Comparison of ENCODE assay signal across 21 mouse cellular contexts in genomic region chr9:109105648-109106047, GRCm38 (mm10). TPM values are rescaled to one million over a fixed set of nuclear protein-coding genes. Genes with fewer than 3 reads are reported as not detected.
DNase-seq lines count a peak whose midpoint lies in the region; ATAC-seq and TF ChIP-seq lines count a peak whose summit lies in the region.
"Had no signal": no experiment of that assay in that cellular context is flagged by ENCODE, and none has a peak within 500 bp of the region (broad histone marks: within the 10 kb centered on the region; RNA-seq: fewer than 3 reads in every experiment).

No protein-coding gene starts in this region.

- H3K4me3 ChIP-seq in gastrocnemius, adult 2 months, result no peak overlapping the region
- H3K4me3 ChIP-seq in intestine, embryonic 16.5 days (ENCODE audit: low read length), result no peak overlapping the region
- no peak overlapping the region for H3K4me3 ChIP-seq in intestine, postnatal 0 days (ENCODE audit: low read depth, low read length)
- H3K4me3 ChIP-seq in limb, embryonic 11.5 days (ENCODE audit: low read depth, low read length), result no peak overlapping the region
- H3K4me3 ChIP-seq in limb, embryonic 10.5 days, result no peak overlapping the region
- H3K4me3 ChIP-seq: embryonic facial prominence, embryonic 13.5 days; heart, adult 2 months; heart, embryonic 13.5 days; hindbrain, embryonic 12.5 days; limb, embryonic 12.5 days; liver, embryonic 15.5 days had no signal

- H3K27ac ChIP-seq in gastrocnemius, adult 2 months, result no peak overlapping the region
- H3K27ac ChIP-seq in intestine, embryonic 16.5 days (ENCODE audit: low read length), result no peak overlapping the region
- H3K27ac ChIP-seq in intestine, postnatal 0 days (ENCODE audit: low read depth, low read length), result no peak overlapping the region
- H3K27ac ChIP-seq in limb, embryonic 11.5 days (replicated peaks; ENCODE audit: low read depth, low read length), result no peak overlapping the region
- H3K27ac ChIP-seq in limb, embryonic 10.5 days, result no peak overlapping the region
- H3K27ac ChIP-seq: embryonic facial prominence, embryonic 13.5 days; heart, adult 2 months; hindbrain, embryonic 12.5 days; limb, embryonic 12.5 days; liver, embryonic 15.5 days had no signal

- H3K27me3 ChIP-seq in intestine, embryonic 16.5 days (replicated peaks; ENCODE audit: control insufficient read depth, insufficient read depth, low read length), result no peaks in the 10 kb centered on the region
- H3K27me3 ChIP-seq in intestine, postnatal 0 days (replicated peaks; ENCODE audit: control insufficient read depth, insufficient read depth, low read length), result no peaks in the 10 kb centered on the region
- H3K27me3 ChIP-seq in limb, embryonic 11.5 days (ENCODE audit: control insufficient read depth, insufficient read depth, low read length), result no peaks in the 10 kb centered on the region
- H3K27me3 ChIP-seq in limb, embryonic 10.5 days (ENCODE audit: low read depth, poor library complexity, severe bottlenecking), result 0 out of 2 replicates have a peak, but pooled peaks cover 5% of the 10 kb centered on the region
- H3K27me3 ChIP-seq: embryonic facial prominence, embryonic 13.5 days; heart, embryonic 13.5 days; hindbrain, embryonic 12.5 days; limb, embryonic 12.5 days; liver, embryonic 15.5 days had no signal

- H3K36me3 ChIP-seq in intestine, embryonic 16.5 days (ENCODE audit: control insufficient read depth, insufficient read depth, low read length), result peaks cover 11% of the 10 kb centered on the region
- H3K36me3 ChIP-seq in intestine, postnatal 0 days (ENCODE audit: control insufficient read depth, insufficient read depth), result peaks cover 29% of the 10 kb centered on the region; the same call in 1 of the 2 replicates
- H3K36me3 ChIP-seq in limb, embryonic 11.5 days (ENCODE audit: control insufficient read depth, insufficient read depth, low read length), result peaks cover 40% of the 10 kb centered on the region
- H3K36me3 ChIP-seq in limb, embryonic 10.5 days, result peaks cover 100% of the 10 kb centered on the region

- intact Hi-C loops in gastrocnemius, adult 2 months (cut with DNase I), result no loop called here

- peak; percentile 15 for DNase-seq in gastrocnemius, adult 2 months
- DNase-seq in gastrocnemius, postnatal 25 days, result no peak
- DNase-seq in limb, embryonic 11.5 days (ENCODE audit: low spot score), result no peak
- no peak for DNase-seq in limb, embryonic 10.5 days (ENCODE audit: low spot score)
- DNase-seq in right cerebral cortex, adult 18-20 months, result no peak
- DNase-seq: cerebellum, adult 18-20 months; gastrocnemius, postnatal 36 days; heart, adult 2 months; layer of hippocampus, adult 9-11 months; thymus, adult 2 months; thymus, postnatal 36 days had no signal

- 0 out of 2 replicates have a peak, but pooled peaks have one; percentile 14 for ATAC-seq in intestine, embryonic 16.5 days
- no peak for ATAC-seq in intestine, postnatal 0 days
- ATAC-seq in limb, embryonic 11.5 days (ENCODE audit: insufficient number of reproducible peaks, low FRiP score, low TSS enrichment, low read depth), result no peak
- ATAC-seq: CD4-positive, CD25-positive, alpha-beta regulatory T cell, adult 4 months; inflammation-experienced regulatory T-cells, adult 6 months had no signal

- WGBS in intestine, embryonic 16.5 days, result 87% methylated on average over 12 of the region's 12 CpGs
- 76% methylated on average over 12 of the region's 12 CpGs for WGBS in intestine, postnatal 0 days
- WGBS in limb, embryonic 11.5 days, result 92% methylated on average over 12 of the region's 12 CpGs
- 93% methylated on average over 12 of the region's 12 CpGs for WGBS in limb, embryonic 10.5 days

- H3K9ac ChIP-seq in intestine, embryonic 16.5 days (ENCODE audit: low read depth, low read length), result no peak overlapping the region
- no peak overlapping the region for H3K9ac ChIP-seq in intestine, postnatal 0 days (ENCODE audit: low read depth, low read length)
- peak overlapping the region; percentile 22; the same call in 1 of the 2 replicates for H3K9ac ChIP-seq in limb, embryonic 11.5 days (ENCODE audit: low read length)
- H3K9ac ChIP-seq: hindbrain, embryonic 12.5 days; limb, embryonic 12.5 days; liver, embryonic 15.5 days; lung, embryonic 14.5 days had no signal

- peaks cover 5% of the 10 kb centered on the region for H3K4me1 ChIP-seq in intestine, embryonic 16.5 days (ENCODE audit: control insufficient read depth, insufficient read depth, low read length)
- no peaks in the 10 kb centered on the region for H3K4me1 ChIP-seq in intestine, postnatal 0 days (replicated peaks; ENCODE audit: control insufficient read depth, insufficient read depth, low read length)
- H3K4me1 ChIP-seq in limb, embryonic 11.5 days (ENCODE audit: control insufficient read depth, insufficient read depth, low read length), result peaks cover 8% of the 10 kb centered on the region; the same call in 1 of the 2 replicates
- H3K4me1 ChIP-seq in limb, embryonic 10.5 days, result peaks cover 28% of the 10 kb centered on the region
- H3K4me1 ChIP-seq: hindbrain, embryonic 12.5 days; liver, embryonic 15.5 days had no signal

- TF ChIP-seq CTCF in gastrocnemius, adult 2 months (IDR thresholded peaks at IDR 0.05), result no peak
- no peak for TF ChIP-seq CTCF in intestine, postnatal 0 days (IDR thresholded peaks at IDR 0.05; ENCODE audit: low read depth)

- H3K9me3 ChIP-seq in intestine, embryonic 16.5 days (ENCODE audit: control insufficient read depth, low read length), result no peaks in the 10 kb centered on the region
- no peaks in the 10 kb centered on the region for H3K9me3 ChIP-seq in intestine, postnatal 0 days (ENCODE audit: control insufficient read depth)
- no peaks in the 10 kb centered on the region for H3K9me3 ChIP-seq in limb, embryonic 11.5 days (ENCODE audit: control insufficient read depth, low read length)
- no peaks in the 10 kb centered on the region for H3K9me3 ChIP-seq in limb, embryonic 10.5 days (replicated peaks)
- H3K9me3 ChIP-seq: embryonic facial prominence, embryonic 13.5 days; heart, embryonic 13.5 days; hindbrain, embryonic 12.5 days; limb, embryonic 12.5 days; liver, embryonic 15.5 days had no signal

- H3K4me2 ChIP-seq in intestine, embryonic 16.5 days (ENCODE audit: low read depth, low read length), result no peak overlapping the region
- no peak overlapping the region for H3K4me2 ChIP-seq in intestine, postnatal 0 days (replicated peaks; ENCODE audit: low read depth)
- H3K4me2 ChIP-seq in limb, embryonic 11.5 days (ENCODE audit: low read depth, severe bottlenecking), result no peak overlapping the region
- H3K4me2 ChIP-seq: embryonic facial prominence, embryonic 13.5 days; heart, embryonic 13.5 days; hindbrain, embryonic 12.5 days; limb, embryonic 12.5 days; liver, embryonic 15.5 days; lung, embryonic 14.5 days had no signal

RNA-seq across cellular contexts. Expression of gene Plxnb1, which starts 10.5 kb away (rescaled TPM):
- 1 to 10 TPM in 1 of 2 experiments, under 1 TPM in 1; 0.54 to 1.1 TPM for total RNA-seq in gastrocnemius, adult 2 months (2021)
- total RNA-seq in gastrocnemius, postnatal 25 days (2021), result 1 to 10 TPM; 1.0 to 1.7 TPM
- 4.7 and 5.2 TPM in 2 replicates for polyA plus RNA-seq in intestine, embryonic 16.5 days (2015; fragmentation: Nextera tagmentation; extraction: Ambion mirVana)
- polyA plus RNA-seq in intestine, postnatal 0 days (2015; fragmentation: Nextera tagmentation; extraction: Ambion mirVana), result 1.3 and 1.6 TPM in 2 replicates
- polyA plus RNA-seq in limb, embryonic 11.5 days (2014; fragmentation: Nextera tagmentation; extraction: Ambion mirVana), result 13.7 and 15.2 TPM in 2 replicates
- 18.6 and 23.7 TPM in 2 replicates for polyA plus RNA-seq in limb, embryonic 10.5 days (2016; fragmentation: Nextera tagmentation; extraction: Ambion mirVana)

RNA-seq across cellular contexts. Expression of gene Tma7, which starts 23.3 kb away (rescaled TPM):
- 100 to 1,000 TPM; 316 to 321 TPM for total RNA-seq in gastrocnemius, adult 2 months (2021)
- total RNA-seq in gastrocnemius, postnatal 25 days (2021), result 100 to 1,000 TPM; 238 to 253 TPM
- 597 and 612 TPM in 2 replicates for polyA plus RNA-seq in intestine, embryonic 16.5 days (2015; fragmentation: Nextera tagmentation; extraction: Ambion mirVana)
- 683 and 718 TPM in 2 replicates for polyA plus RNA-seq in intestine, postnatal 0 days (2015; fragmentation: Nextera tagmentation; extraction: Ambion mirVana)
- polyA plus RNA-seq in limb, embryonic 11.5 days (2014; fragmentation: Nextera tagmentation; extraction: Ambion mirVana), result 864 and 871 TPM in 2 replicates
- 805 and 864 TPM in 2 replicates for polyA plus RNA-seq in limb, embryonic 10.5 days (2016; fragmentation: Nextera tagmentation; extraction: Ambion mirVana)

RNA-seq across cellular contexts. Expression of gene Ccdc51, which starts 23.4 kb away (rescaled TPM):
- 1 to 10 TPM; 6.5 to 7.9 TPM for total RNA-seq in gastrocnemius, adult 2 months (2021)
- 1 to 10 TPM; 6.9 to 7.5 TPM for total RNA-seq in gastrocnemius, postnatal 25 days (2021)
- 20.0 and 20.2 TPM in 2 replicates for polyA plus RNA-seq in intestine, embryonic 16.5 days (2015; fragmentation: Nextera tagmentation; extraction: Ambion mirVana)
- 12.1 and 12.7 TPM in 2 replicates for polyA plus RNA-seq in intestine, postnatal 0 days (2015; fragmentation: Nextera tagmentation; extraction: Ambion mirVana)
- 13.9 and 14.9 TPM in 2 replicates for polyA plus RNA-seq in limb, embryonic 11.5 days (2014; fragmentation: Nextera tagmentation; extraction: Ambion mirVana)
- 13.6 and 14.1 TPM in 2 replicates for polyA plus RNA-seq in limb, embryonic 10.5 days (2016; fragmentation: Nextera tagmentation; extraction: Ambion mirVana)

RNA-seq across cellular contexts. Expression of gene Atrip, which starts 31.7 kb away (rescaled TPM):
- 1 to 10 TPM; 8.0 to 8.5 TPM for total RNA-seq in gastrocnemius, adult 2 months (2021)
- total RNA-seq in gastrocnemius, postnatal 25 days (2021), result 1 to 10 TPM; 7.9 to 8.4 TPM
- polyA plus RNA-seq in intestine, embryonic 16.5 days (2015; fragmentation: Nextera tagmentation; extraction: Ambion mirVana), result 18.4 and 21.5 TPM in 2 replicates
- 7.5 and 8.9 TPM in 2 replicates for polyA plus RNA-seq in intestine, postnatal 0 days (2015; fragmentation: Nextera tagmentation; extraction: Ambion mirVana)
- polyA plus RNA-seq in limb, embryonic 11.5 days (2014; fragmentation: Nextera tagmentation; extraction: Ambion mirVana), result 28.4 and 30.6 TPM in 2 replicates
- 35.3 and 36.8 TPM in 2 replicates for polyA plus RNA-seq in limb, embryonic 10.5 days (2016; fragmentation: Nextera tagmentation; extraction: Ambion mirVana)

RNA-seq across cellular contexts. Expression of gene Trex1, which starts 46.1 kb away (rescaled TPM):
- 10 to 100 TPM; 13.2 TPM for total RNA-seq in gastrocnemius, adult 2 months (2021)
- 10 to 100 TPM in 1 of 2 experiments, 1 to 10 TPM in 1; 9.7 to 10.5 TPM for total RNA-seq in gastrocnemius, postnatal 25 days (2021)
- 13.0 and 14.4 TPM in 2 replicates for polyA plus RNA-seq in intestine, embryonic 16.5 days (2015; fragmentation: Nextera tagmentation; extraction: Ambion mirVana)
- 16.1 and 17.1 TPM in 2 replicates for polyA plus RNA-seq in intestine, postnatal 0 days (2015; fragmentation: Nextera tagmentation; extraction: Ambion mirVana)
- 5.5 and 8.2 TPM in 2 replicates for polyA plus RNA-seq in limb, embryonic 11.5 days (2014; fragmentation: Nextera tagmentation; extraction: Ambion mirVana)
- 7.5 and 9.4 TPM in 2 replicates for polyA plus RNA-seq in limb, embryonic 10.5 days (2016; fragmentation: Nextera tagmentation; extraction: Ambion mirVana)
